Mouse (Mus musculus) brain, embryonic 14.5 days (tissue): Measurements from ENCODE around the gene Sesn2.

Source experiments
- CTCF ChIP-seq: fragments of 200-500 bp; IDR thresholded peaks from 2 replicates; pipeline ENCODE4 v1.5.1; 2012; ENCODE audit warnings: inconsistent platforms, mild to moderate bottlenecking, moderate library complexity, borderline replicate concordance; ENCODE audit not compliant: insufficient read depth, insufficient read length; ENCODE audit errors: extremely low read depth
- POLR2A ChIP-seq: fragments of 200-500 bp; IDR thresholded peaks from 2 replicates; pipeline ENCODE4 v1.6.1; 2012; ENCODE audit warnings: mild to moderate bottlenecking, inconsistent platforms, borderline replicate concordance; ENCODE audit not compliant: poor library complexity, insufficient read depth, insufficient read length, severe bottlenecking; ENCODE audit errors: extremely low read depth

- TF ChIP-seq POLR2A (no peak), CTCF (no peak)
Observed at GRCm38 (mm10) chr4:132518066-132518465, 7.8 kb upstream of the Sesn2 start.
